13 mouse cellular contexts compared by ENCODE assay signal in genomic region chr9:117566293-117566692, GRCm38 (mm10).
A peak's percentile ranks its signal among the peaks of the same experiment; 100 is the strongest.
DNase-seq lines count a peak whose midpoint lies in the region; ATAC-seq and TF ChIP-seq lines count a peak whose summit lies in the region.
"Had no signal": no experiment of that assay in that cellular context is flagged by ENCODE, and none has a peak within 500 bp of the region (broad histone marks: within the 10 kb centered on the region; RNA-seq: fewer than 3 reads in every experiment).

No protein-coding gene starts in this region.

- WGBS in kidney, adult 2 months: 34% methylated on average over 10 of the region's 10 CpGs
- whole genome bisulfite sequencing in hindbrain, embryonic 12.5 days: 72% methylated on average over 10 of the region's 10 CpGs

- H3K4me3 ChIP-seq in kidney, adult 2 months (ENCODE audit: insufficient read depth, low read depth, low read length): no peak overlapping the region
- H3K4me3 ChIP-seq in hindbrain, embryonic 12.5 days: no peak overlapping the region
- H3K4me3 ChIP-seq: erythroblast, embryonic 14.5 days had no signal

- no peaks in the 10 kb centered on the region for H3K27me3 ChIP-seq in kidney, adult 2 months (replicated peaks; ENCODE audit: control insufficient read depth, insufficient read depth, low read length)
- H3K27me3 ChIP-seq in hindbrain, embryonic 12.5 days: no peaks in the 10 kb centered on the region

- no peaks in the 10 kb centered on the region for H3K36me3 ChIP-seq in kidney, adult 2 months (ENCODE audit: control insufficient read depth, insufficient read depth, low read length)
- no peaks in the 10 kb centered on the region for H3K36me3 ChIP-seq in hindbrain, embryonic 12.5 days

- no peak for TF ChIP-seq POLR2A in kidney, adult 2 months (IDR thresholded peaks at IDR 0.05; ENCODE audit: low read depth, low read length)

- peak; percentile 4 for DNase-seq in adrenal gland, postnatal 14 days
- DNase-seq in adrenal gland, adult 8-10 months: no peak
- DNase-seq in kidney, adult 2 months: peak; percentile 38
- DNase-seq in kidney, adult 18-20 months: no peak
- DNase-seq in kidney, adult 9 months: peak; percentile 5
- peak; percentile 16 for DNase-seq in skeletal muscle tissue, adult 2 months (ENCODE audit: low read depth, low spot score)
- DNase-seq: cerebellum, adult 9-10 months; liver, postnatal 0 days had no signal

- TF ChIP-seq CTCF in kidney, adult 2 months (conservative IDR thresholded peaks at IDR 0.05; ENCODE audit: insufficient read depth, insufficient read length, low read depth, low read length): peak; percentile 25; the same call in 1 of the 2 replicates

- H3K4me1 ChIP-seq in kidney, adult 2 months (ENCODE audit: control insufficient read depth, insufficient read depth, low read length): peaks cover 4% of the 10 kb centered on the region
- H3K4me1 ChIP-seq in hindbrain, embryonic 12.5 days: no peaks in the 10 kb centered on the region

- H3K4me2 ChIP-seq in hindbrain, embryonic 12.5 days (replicated peaks): no peak overlapping the region
- H3K4me2 ChIP-seq: midbrain, embryonic 11.5 days had no signal

- no peak for ATAC-seq in hindbrain, embryonic 12.5 days (ENCODE audit: low FRiP score)
- ATAC-seq in monocyte, adult 5-6 weeks (replicated peaks; ENCODE audit: insufficient number of reproducible peaks, low FRiP score, low TSS enrichment, poor library complexity, severe bottlenecking): no peak
- ATAC-seq: intestine, embryonic 16.5 days; liver, postnatal 0 days had no signal

- no peak overlapping the region for H3K9ac ChIP-seq in hindbrain, embryonic 12.5 days
- H3K9ac ChIP-seq: liver, postnatal 0 days had no signal

- no peaks in the 10 kb centered on the region for H3K9me3 ChIP-seq in hindbrain, embryonic 12.5 days (replicated peaks)

- no peak overlapping the region for H3K27ac ChIP-seq in kidney, adult 2 months (ENCODE audit: insufficient read depth, low read depth, low read length)
- H3K27ac ChIP-seq in hindbrain, embryonic 12.5 days: no peak overlapping the region

Comparison
In these comparisons a context has a peak if more than half of its experiments do, and no peak if none do; other contexts are left out.
1. DNase-seq: peak in adrenal gland, postnatal 14 days (single experiment), kidney, adult 2 months (single experiment), kidney, adult 9 months (single experiment) and skeletal muscle tissue, adult 2 months (single experiment); none in adrenal gland, adult 8-10 months (single experiment) and kidney, adult 18-20 months (single experiment).